Mouse (Mus musculus) midbrain, embryonic 11.5 days (tissue): Measurements from ENCODE around the gene Slc6a8. TPM values are rescaled to one million over a fixed set of nuclear protein-coding genes. Genes with fewer than 3 reads are reported as not detected.

Experiments
- ATAC-seq: fragments of 200-750 bp; cut with Nextera tagmentation; 2 replicates; pipeline ENCODE4 v1.8.0; 2017; ENCODE audit warnings: moderate TSS enrichment, moderate library complexity; ENCODE audit not compliant: low FRiP score
- DNase-seq: peaks from one replicate; pipeline ENCODE4 v3.0.0; 2015; ENCODE audit warnings: low spot score; ENCODE audit errors: missing footprints
- H3K27ac ChIP-seq: fragments of 300-500 bp; sonication (generic); 2 replicates; pipeline ENCODE4 v1.5.1; 2014; ENCODE audit warnings: low read depth, low read length
- H3K27me3 ChIP-seq: fragments of 300-500 bp; sonication (generic); 2 replicates; pipeline ENCODE4 v1.6.1; 2014; ENCODE audit warnings: mild to moderate bottlenecking, low read length, moderate library complexity, mixed read lengths; ENCODE audit not compliant: control insufficient read depth, insufficient read depth
- H3K36me3 ChIP-seq: fragments of 300-500 bp; sonication (generic); 2 replicates; pipeline ENCODE4 v1.6.1; 2014; ENCODE audit warnings: mild to moderate bottlenecking, low read length, moderate library complexity, mixed read lengths; ENCODE audit not compliant: control insufficient read depth, insufficient read depth
- H3K4me1 ChIP-seq: fragments of 300-500 bp; sonication (generic); 2 replicates; pipeline ENCODE4 v1.6.1; 2014; ENCODE audit warnings: low read length; ENCODE audit not compliant: control insufficient read depth, insufficient read depth
- H3K4me2 ChIP-seq: fragments of 300-500 bp; sonication (generic); 2 replicates; pipeline ENCODE4 v1.6.1; 2014; ENCODE audit warnings: mild to moderate bottlenecking, moderate library complexity
- H3K4me3 ChIP-seq: fragments of 300-500 bp; sonication (generic); 2 replicates; pipeline ENCODE4 v1.5.1; 2014; ENCODE audit warnings: low read depth, low read length
- H3K9ac ChIP-seq: fragments of 300-500 bp; sonication (generic); 2 replicates; pipeline ENCODE4 v1.6.1; 2014; ENCODE audit warnings: low read length
- H3K9me3 ChIP-seq: fragments of 300-500 bp; sonication (generic); 2 replicates; pipeline ENCODE4 v1.6.1; 2016; ENCODE audit warnings: low read length; ENCODE audit not compliant: control insufficient read depth
- WGBS: fragments of 180-500 bp; shearing (Covaris S2); extraction: QIAGEN DNeasy Blood & Tissue Kit; methylation state at CpG from one replicate; pipeline ENCODE4 v1.1.7; 2014; 5-methylcytosine and 5-hydroxymethylcytosine counted together
- polyA plus RNA-seq: library from polyadenylated mRNA; unstranded; fragments of >200 nt; fragmentation: Nextera tagmentation; extraction: Ambion mirVana; gene quantifications from 2 replicates; pipeline ENCODE4 v1.2.1, GENCODE M21; 2014

Slc6a8 gene
- polyA plus RNA-seq, 1 experiment from 2014 or later = 6.0 TPM

- Histone ChIP-seq H3K4me1 (peaks cover 19% of the 10 kb centered on the region), H3K27ac (peak within 1 kb of the TSS; percentile 67), H3K9ac (peak within 1 kb of the TSS; percentile 66), H3K9me3 (no peaks in the 10 kb centered on the region), H3K36me3 (no peaks in the 10 kb centered on the region; the same call in 1 of the 2 replicates), H3K27me3 (no peaks in the 10 kb centered on the region), H3K4me3 (peak within 1 kb of the TSS; percentile 50), H3K4me2 (peak within 1 kb of the TSS; percentile 66)
- DNase-seq (peak; percentile 98), ATAC-seq (peak; percentile 93)
- WGBS = 18% methylated on average over 31 of the region's 45 CpGs
Observed at GRCm38 (mm10) chrX:73716109-73716661, 43.2 kb downstream of the Slc6a8 start, which contains the start of the genes Bcap31 and Abcd1. Gene Bcap31 (minus strand): TSS chrX:73716175. Gene Abcd1 (plus strand): TSS chrX:73716597.

GRCm38 (mm10) chrX:73716709-73717545, 44.0 kb downstream of the Slc6a8 start:
- H3K27me3 ChIP-seq = no peaks in the 10 kb centered on the region
- H3K4me3 ChIP-seq = peak overlapping the region; percentile 50
- H3K9me3 ChIP-seq = no peaks in the 10 kb centered on the region
- DNase-seq (peak; percentile 89), ATAC-seq (peak; percentile 26; the same call in 1 of the 2 replicates)
- WGBS = 32% methylated on average over 30 of the region's 30 CpGs
- peak overlapping the region; percentile 66 for H3K9ac ChIP-seq
- peak overlapping the region; percentile 67; the same call in 1 of the 2 replicates for H3K27ac ChIP-seq
- H3K36me3 ChIP-seq = no peaks in the 10 kb centered on the region
- peaks cover 19% of the 10 kb centered on the region for H3K4me1 ChIP-seq
- peak overlapping the region; percentile 53 for H3K4me2 ChIP-seq

- H3K27ac ChIP-seq = no peak overlapping the region
- no peaks in the 10 kb centered on the region for H3K9me3 ChIP-seq
- no peak for ATAC-seq
- no peak overlapping the region for H3K9ac ChIP-seq
- 74% methylated on average over 11 of the region's 11 CpGs for WGBS
- peak overlapping the region; percentile 53; the same call in 1 of the 2 replicates for H3K4me2 ChIP-seq
- H3K36me3 ChIP-seq = no peaks in the 10 kb centered on the region
- H3K4me1 ChIP-seq = peaks cover 19% of the 10 kb centered on the region
- H3K27me3 ChIP-seq = no peaks in the 10 kb centered on the region
- no peak for DNase-seq
- no peak overlapping the region for H3K4me3 ChIP-seq
Observed at GRCm38 (mm10) chrX:73717667-73718066, 44.7 kb downstream of the Slc6a8 start.

GRCm38 (mm10) chrX:73718271-73718670, 45.3 kb downstream of the Slc6a8 start:
- Histone ChIP-seq H3K4me3 (no peak overlapping the region), H3K9ac (no peak overlapping the region), H3K9me3 (no peaks in the 10 kb centered on the region), H3K36me3 (no peaks in the 10 kb centered on the region), H3K4me1 (peaks cover 19% of the 10 kb centered on the region), H3K4me2 (no peak overlapping the region), H3K27me3 (no peaks in the 10 kb centered on the region), H3K27ac (no peak overlapping the region)
- WGBS = 55% methylated on average over 3 of the region's 3 CpGs
- DNase-seq = no peak
- ATAC-seq = no peak

GRCm38 (mm10) chrX:73718686-73719362, 45.9 kb downstream of the Slc6a8 start:
- no peaks in the 10 kb centered on the region for H3K9me3 ChIP-seq
- H3K36me3 ChIP-seq = no peaks in the 10 kb centered on the region
- no peaks in the 10 kb centered on the region for H3K27me3 ChIP-seq
- no peak for ATAC-seq
- WGBS = 64% methylated on average over 5 of the region's 5 CpGs
- H3K4me3 ChIP-seq = no peak overlapping the region
- no peak overlapping the region for H3K4me2 ChIP-seq
- H3K27ac ChIP-seq = no peak overlapping the region
- peaks cover 19% of the 10 kb centered on the region for H3K4me1 ChIP-seq
- no peak overlapping the region for H3K9ac ChIP-seq
- no peak for DNase-seq

- Histone ChIP-seq H3K4me1 (no peaks in the 10 kb centered on the region), H3K27ac (no peak overlapping the region), H3K9me3 (no peaks in the 10 kb centered on the region), H3K4me2 (no peak overlapping the region), H3K4me3 (no peak overlapping the region), H3K36me3 (no peaks in the 10 kb centered on the region), H3K27me3 (no peaks in the 10 kb centered on the region), H3K9ac (no peak overlapping the region)
- 68% methylated on average over 1 of the region's 1 CpGs for WGBS
- ATAC-seq (no peak), DNase-seq (no peak)
Observed at GRCm38 (mm10) chrX:73730908-73731307, 58.0 kb downstream of the Slc6a8 start.

Other genes with a start within 250 kb of the Slc6a8 start
- not detected in 2 replicates for gene Trex2, start 237.8 kb upstream of the Slc6a8 start, polyA plus RNA-seq
- 72.3 and 73.5 TPM in 2 replicates for gene Haus7, start 214.1 kb upstream of the Slc6a8 start, polyA plus RNA-seq
- 42.1 and 43.4 TPM in 2 replicates for gene Bgn, start 189.5 kb upstream of the Slc6a8 start, polyA plus RNA-seq
- 0.25 and 0.30 TPM in 2 replicates for gene Atp2b3, start 170.1 kb upstream of the Slc6a8 start, polyA plus RNA-seq
- 1.7 and 2.1 TPM in 2 replicates for gene Dusp9, start 33.7 kb upstream of the Slc6a8 start, polyA plus RNA-seq
- gene Pnck, start 13.0 kb upstream of the Slc6a8 start, polyA plus RNA-seq = 13.0 and 14.5 TPM in 2 replicates
- gene Bcap31, start 43.0 kb downstream of the Slc6a8 start, polyA plus RNA-seq = 144 and 154 TPM in 2 replicates
- gene Abcd1, start 43.4 kb downstream of the Slc6a8 start, polyA plus RNA-seq = 6.7 and 7.1 TPM in 2 replicates
- not detected in 2 replicates for gene Plxnb3, start 83.9 kb downstream of the Slc6a8 start, polyA plus RNA-seq
- gene Srpk3, start 101.3 kb downstream of the Slc6a8 start, polyA plus RNA-seq = 0.72 and 0.78 TPM in 2 replicates
- gene Idh3g, start 113.7 kb downstream of the Slc6a8 start, polyA plus RNA-seq = 182 and 185 TPM in 2 replicates
- 123 and 125 TPM in 2 replicates for gene Ssr4, start 113.9 kb downstream of the Slc6a8 start, polyA plus RNA-seq
- gene Pdzd4, start 151.8 kb downstream of the Slc6a8 start, polyA plus RNA-seq = 0.86 and 1.1 TPM in 2 replicates
- gene Avpr2, start 219.0 kb downstream of the Slc6a8 start, polyA plus RNA-seq = not detected in 2 replicates
- 18.3 and 21.3 TPM in 2 replicates for gene L1cam, start 223.0 kb downstream of the Slc6a8 start, polyA plus RNA-seq
- 1.7 and 2.1 TPM in 2 replicates for gene Arhgap4, start 248.7 kb downstream of the Slc6a8 start, polyA plus RNA-seq
- 117 and 121 TPM in 2 replicates for gene Naa10, start 248.8 kb downstream of the Slc6a8 start, polyA plus RNA-seq